Mouse (Mus musculus): ENCODE measurements around the gene Eml1. TPM values are rescaled to one million over a fixed set of nuclear protein-coding genes. Genes with fewer than 3 reads are reported as not detected.
A peak's percentile ranks its signal among the peaks of the same experiment; 100 is the strongest.

Gene Eml1
- polyA plus RNA-seq, 1 experiment: 45.2 TPM

GRCm38 (mm10) chr12:108583775-108584174, 213.0 kb downstream of the Eml1 start:
- Histone ChIP-seq H3K79me2 (ENCODE audit: control insufficient read depth, insufficient read depth) (peaks cover 85% of the 10 kb centered on the region), H3ac (ENCODE audit: control insufficient read depth, insufficient read length, low read depth) (no peak overlapping the region), H3K4me3 (ENCODE audit: insufficient read depth, poor library complexity, severe bottlenecking) (no peak overlapping the region), H3K27me3 (ENCODE audit: control insufficient read depth, insufficient read depth, insufficient read length) (no peaks in the 10 kb centered on the region), H3K79me3 (ENCODE audit: low read depth) (peaks cover 24% of the 10 kb centered on the region), H3K36me3 (ENCODE audit: control insufficient read depth, insufficient read depth) (peaks cover 13% of the 10 kb centered on the region)
- TF ChIP-seq MYOG (IDR thresholded peaks at IDR 0.05; ENCODE audit: control insufficient read depth, extremely low read depth, insufficient read length) (no peak), USF1 (IDR thresholded peaks at IDR 0.05; ENCODE audit: low read depth) (no peak), FOSL1 (IDR thresholded peaks at IDR 0.05; ENCODE audit: insufficient read depth, low read length, poor library complexity, severe bottlenecking) (no peak), CTCF (IDR thresholded peaks at IDR 0.05; ENCODE audit: control insufficient read depth, insufficient read depth, insufficient read length) (no peak), MAX (IDR thresholded peaks at IDR 0.05) (no peak), MYOD1 (IDR thresholded peaks at IDR 0.05; ENCODE audit: control insufficient read depth, insufficient read length, low read depth) (peak; percentile 92), CEBPB (IDR thresholded peaks at IDR 0.05; ENCODE audit: low read depth) (no peak)

Other genes with a start within 250 kb of the Eml1 start
- 36.8 TPM for gene Setd3, start 191.6 kb upstream of the Eml1 start, polyA plus RNA-seq (2012; fragmentation: generic; extraction: Trizol)
- 23.6 TPM for gene Ccnk, start 191.4 kb upstream of the Eml1 start, polyA plus RNA-seq (2012; fragmentation: generic; extraction: Trizol)
- 7.0 TPM for gene Ccdc85c, start 95.5 kb upstream of the Eml1 start, polyA plus RNA-seq (2012; fragmentation: generic; extraction: Trizol)
- gene Hhipl1, start 64.7 kb upstream of the Eml1 start, polyA plus RNA-seq (2012; fragmentation: generic; extraction: Trizol): 1.6 TPM
- gene Cyp46a1, start 36.6 kb upstream of the Eml1 start, polyA plus RNA-seq (2012; fragmentation: generic; extraction: Trizol): 0.67 TPM
- gene Evl, start 183.8 kb downstream of the Eml1 start, polyA plus RNA-seq (2012; fragmentation: generic; extraction: Trizol): 89.9 TPM